Mouse (Mus musculus): ENCODE data around the gene Klk1b9. TPM values are rescaled to one million over a fixed set of nuclear protein-coding genes. Genes with fewer than 3 reads are reported as not detected.
"Not testable (repeated sequence)": the region's sequence is repeated elsewhere in the genome, so short reads cannot be mapped to it uniquely, and the experiment has no call there.

The Klk1b9 gene
- not detected in 2 replicates for total RNA-seq (2014; fragmentation: Nextera tagmentation)
- not detected in 2 replicates for total RNA-seq (2017)

- not testable (repeated sequence) for ATAC-seq (replicated peaks; ENCODE audit: low FRiP score, low TSS enrichment, poor library complexity, severe bottlenecking)
Observed at GRCm38 (mm10) chr7:43975761-43976160, at the start of gene Klk1b9. TSS of gene Klk1b9 (plus strand) at chr7:43976061.

DNA sequence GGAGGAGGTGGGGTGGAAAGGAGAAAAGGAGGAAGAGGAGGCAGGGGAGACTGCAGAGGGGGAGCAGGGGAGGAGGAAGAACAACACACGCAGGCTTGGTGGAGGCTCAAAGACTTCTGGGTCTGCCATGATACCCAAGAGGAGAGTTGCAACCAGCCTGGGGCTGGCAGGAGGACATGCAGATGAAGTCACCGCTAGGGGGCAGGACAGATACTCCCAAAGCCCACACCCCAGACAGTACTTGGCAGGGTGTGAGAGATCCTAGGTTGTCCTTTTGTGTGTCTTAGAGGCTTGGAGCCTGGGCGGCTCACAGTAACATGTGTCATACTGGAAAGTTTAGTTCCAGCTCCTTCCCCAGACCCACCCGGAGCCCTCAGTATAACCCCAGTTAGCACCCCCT lies 47.3 kb upstream of the Klk1b9 start:
- ATAC-seq (replicated peaks; ENCODE audit: low FRiP score, low TSS enrichment, poor library complexity, severe bottlenecking) = no peak

DNA sequence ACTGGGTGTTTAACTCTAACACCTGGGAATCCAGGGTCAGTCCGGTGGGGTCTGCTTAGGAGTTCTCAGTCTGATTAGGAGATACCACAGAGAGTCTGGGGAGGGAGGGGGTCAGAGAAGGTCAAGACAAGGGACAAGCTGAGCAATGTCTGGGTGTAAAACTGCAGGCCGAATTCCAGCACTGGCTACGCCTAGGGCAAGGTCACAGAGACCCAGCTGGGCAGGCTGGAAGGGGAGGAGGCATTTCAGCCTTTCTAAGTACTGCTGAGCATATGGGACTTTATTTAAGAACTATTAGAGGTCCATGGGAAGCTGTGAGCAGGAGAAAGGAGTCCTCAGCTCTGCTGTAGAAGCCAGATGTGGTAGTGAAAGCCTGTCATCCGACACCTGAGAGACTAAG lies 43.5 kb upstream of the Klk1b9 start:
- no peak for ATAC-seq (replicated peaks; ENCODE audit: low FRiP score, low TSS enrichment, poor library complexity, severe bottlenecking)

DNA sequence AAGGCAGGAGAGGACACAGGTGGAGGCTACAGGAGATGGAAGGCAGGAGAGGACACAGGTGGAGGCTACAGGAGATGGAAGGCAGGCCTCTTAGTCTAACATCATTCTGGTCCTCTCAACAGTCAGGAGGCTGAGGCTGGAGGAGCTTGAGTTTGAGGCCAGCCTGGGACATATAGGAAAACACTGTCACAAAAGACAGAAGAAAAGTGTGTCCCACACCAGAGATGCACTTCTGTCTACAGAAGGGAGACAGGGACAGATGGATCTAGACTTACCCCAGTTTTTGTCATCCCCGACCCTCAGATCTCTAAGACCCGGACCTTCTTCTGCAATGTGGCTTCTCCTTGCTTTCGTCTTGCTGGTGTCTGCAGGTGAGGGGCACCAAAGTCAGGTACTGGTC lies 42.4 kb upstream of the Klk1b9 start, which contains the start of gene Klk15:
TSS of gene Klk15 (plus strand) at position 301 of the 400 bp plus-strand sequence.
- no peak for ATAC-seq (replicated peaks; ENCODE audit: low FRiP score, low TSS enrichment, poor library complexity, severe bottlenecking)

DNA sequence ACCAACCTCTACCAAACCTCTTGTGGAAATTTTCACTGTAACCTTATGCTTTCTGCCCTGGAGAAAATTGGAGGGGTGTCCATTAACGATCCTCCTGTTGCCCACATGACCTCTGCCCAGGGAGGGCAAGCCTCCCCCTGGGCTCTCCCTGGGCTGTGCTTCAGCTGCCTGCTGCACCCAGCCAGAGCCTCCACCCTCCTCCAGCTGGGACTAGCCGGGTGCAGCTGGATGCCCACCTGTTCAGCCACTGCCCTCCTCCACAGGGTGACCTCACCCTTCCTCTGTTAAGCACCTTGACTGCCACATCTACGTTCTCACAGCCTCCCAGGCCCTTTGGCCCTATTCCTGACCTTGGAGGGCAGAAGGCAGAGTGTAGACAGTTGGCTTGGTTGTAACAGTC lies 41.1 kb upstream of the Klk1b9 start:
- no peak for ATAC-seq (replicated peaks; ENCODE audit: low FRiP score, low TSS enrichment, poor library complexity, severe bottlenecking)

DNA sequence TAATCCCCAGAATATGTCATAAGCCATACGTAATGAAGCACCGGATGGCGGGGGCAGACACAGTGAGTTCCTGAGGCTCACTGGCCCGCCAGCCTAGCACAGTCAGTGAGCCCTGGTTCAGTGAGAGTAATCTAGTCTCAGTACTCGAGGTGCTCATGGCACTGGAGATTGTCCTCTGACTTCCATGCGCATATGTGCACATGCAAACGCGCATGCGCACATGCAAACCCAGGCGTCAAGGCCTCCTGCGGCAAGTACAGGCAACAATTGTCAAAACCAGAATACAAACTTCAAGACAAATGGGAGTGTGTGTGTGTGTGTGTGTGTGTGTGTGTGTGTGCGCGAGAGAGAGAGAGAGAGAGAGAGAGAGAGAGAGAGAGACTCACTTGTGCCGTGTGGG lies 39.3 kb upstream of the Klk1b9 start:
- ATAC-seq (replicated peaks; ENCODE audit: low FRiP score, low TSS enrichment, poor library complexity, severe bottlenecking) = no peak

- ATAC-seq (replicated peaks; ENCODE audit: low FRiP score, low TSS enrichment, poor library complexity, severe bottlenecking) = not testable (repeated sequence)
Observed at GRCm38 (mm10) chr7:43942293-43942692, 33.6 kb upstream of the Klk1b9 start.

DNA sequence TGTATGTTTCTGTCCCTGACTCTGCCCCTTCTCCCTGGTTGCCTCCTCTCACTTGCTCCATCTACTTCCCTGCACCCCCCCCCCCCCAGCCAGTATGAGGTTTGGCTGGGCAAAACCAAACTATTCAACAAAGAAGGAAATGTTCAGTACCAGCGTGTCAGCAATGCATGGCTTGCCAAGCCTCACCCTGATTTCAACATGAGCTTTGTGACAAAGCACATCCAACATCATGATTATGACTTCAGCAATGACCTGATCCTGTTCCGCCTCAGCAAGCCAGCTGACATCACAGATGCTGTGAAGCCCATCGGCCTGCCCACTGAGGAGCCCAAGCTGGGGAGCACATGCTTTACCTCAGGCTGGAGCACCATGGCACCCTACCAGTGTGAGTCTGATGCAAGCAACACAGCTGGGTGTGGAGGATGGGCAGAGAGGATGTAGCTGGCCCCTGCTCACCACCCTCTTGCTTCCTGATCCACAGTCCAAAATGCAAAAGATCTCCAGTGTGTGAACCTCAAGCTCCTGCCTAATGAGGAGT lies 31.1 kb upstream of the Klk1b9 start:
- ATAC-seq (replicated peaks; ENCODE audit: low FRiP score, low TSS enrichment, poor library complexity, severe bottlenecking) = no peak

GRCm38 (mm10) chr7:43950364-43950763 lies 25.5 kb upstream of the Klk1b9 start, which contains the start of gene Klk1b8:
TSS of gene Klk1b8 (plus strand) at chr7:43950664.
- no peak for ATAC-seq (replicated peaks; ENCODE audit: low FRiP score, low TSS enrichment, poor library complexity, severe bottlenecking)

DNA sequence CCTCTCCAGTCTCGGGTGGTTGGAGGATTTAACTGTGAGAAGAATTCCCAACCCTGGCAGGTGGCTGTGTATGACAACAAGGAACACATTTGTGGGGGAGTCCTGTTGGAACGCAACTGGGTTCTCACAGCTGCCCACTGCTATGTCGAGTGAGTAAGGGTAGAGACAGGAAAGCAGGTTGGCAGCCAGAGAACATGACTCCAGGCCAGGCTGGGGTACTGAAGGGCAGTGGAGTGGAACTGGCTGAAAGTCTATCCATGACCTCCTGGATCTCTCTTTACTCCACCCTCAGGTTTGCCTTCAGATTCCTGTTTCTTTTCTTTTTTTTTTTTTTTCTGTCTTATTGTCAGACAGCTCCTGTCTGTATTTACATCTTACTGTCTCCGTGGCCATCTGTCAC lies 23.2 kb upstream of the Klk1b9 start:
- ATAC-seq (replicated peaks; ENCODE audit: low FRiP score, low TSS enrichment, poor library complexity, severe bottlenecking) = no peak

DNA sequence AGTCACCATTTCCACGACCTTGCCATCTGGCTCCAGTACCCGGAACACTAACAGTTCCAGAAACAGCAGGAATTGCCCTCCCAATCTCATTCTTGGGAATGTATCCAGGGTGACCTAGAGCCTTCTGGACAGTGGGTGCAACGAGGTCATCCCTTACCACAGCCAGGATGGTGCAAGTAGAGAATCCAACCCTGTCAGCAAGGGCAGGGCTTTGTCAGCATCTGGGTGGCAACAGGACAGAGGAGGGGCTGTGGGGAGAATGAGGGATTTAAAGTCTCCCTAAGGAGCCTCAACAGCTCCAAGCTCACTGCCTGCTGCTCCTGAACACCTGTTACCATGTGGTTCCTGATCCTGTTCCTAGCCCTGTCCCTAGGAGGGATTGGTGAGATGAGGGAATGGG lies 9.4 kb upstream of the Klk1b9 start, which contains the start of gene Klk1b1:
TSS of gene Klk1b1 (plus strand) at position 301 of the 400 bp plus-strand sequence.
- ATAC-seq (replicated peaks; ENCODE audit: low FRiP score, low TSS enrichment, poor library complexity, severe bottlenecking) = no peak

DNA sequence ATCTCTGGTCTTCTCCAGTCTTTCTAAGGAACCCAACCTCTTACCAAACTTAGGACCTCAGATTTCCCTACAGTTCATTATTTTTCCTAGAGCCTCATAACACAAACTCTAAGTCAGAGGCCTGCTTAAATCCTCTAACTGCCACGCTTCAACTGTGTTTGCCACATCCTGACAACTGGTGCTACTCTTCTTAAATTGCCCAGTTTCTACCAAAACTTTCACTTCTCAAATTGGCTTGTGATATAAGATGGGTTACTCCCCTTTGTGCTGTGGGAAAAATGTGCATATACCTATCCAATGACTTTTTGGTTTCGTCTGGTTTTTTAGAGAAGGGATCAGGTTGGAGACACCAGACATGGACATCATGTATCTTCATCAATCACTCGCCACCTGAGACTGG lies 8.8 kb upstream of the Klk1b9 start:
- no peak for ATAC-seq (replicated peaks; ENCODE audit: low FRiP score, low TSS enrichment, poor library complexity, severe bottlenecking)

DNA sequence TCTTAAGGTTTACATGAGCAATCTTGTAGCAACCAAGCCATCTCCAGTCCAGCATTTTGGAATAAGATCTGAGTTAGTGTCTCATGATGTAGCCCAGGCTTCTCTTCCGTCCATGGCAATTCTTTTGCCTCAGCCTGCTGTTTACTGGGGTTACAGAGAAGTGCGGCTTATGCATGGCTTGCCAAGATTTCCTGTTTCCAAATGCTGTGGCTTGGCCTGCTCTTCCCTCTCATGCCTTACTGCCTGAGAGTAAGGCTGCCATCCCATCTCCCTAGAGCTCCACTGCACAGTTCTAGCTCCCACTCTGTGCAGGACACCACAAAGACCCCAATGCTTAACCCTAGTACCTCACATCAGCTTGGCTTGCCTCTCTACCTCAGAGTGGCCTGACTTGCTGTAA lies 8.2 kb upstream of the Klk1b9 start:
- no peak for ATAC-seq (replicated peaks; ENCODE audit: low FRiP score, low TSS enrichment, poor library complexity, severe bottlenecking)

DNA sequence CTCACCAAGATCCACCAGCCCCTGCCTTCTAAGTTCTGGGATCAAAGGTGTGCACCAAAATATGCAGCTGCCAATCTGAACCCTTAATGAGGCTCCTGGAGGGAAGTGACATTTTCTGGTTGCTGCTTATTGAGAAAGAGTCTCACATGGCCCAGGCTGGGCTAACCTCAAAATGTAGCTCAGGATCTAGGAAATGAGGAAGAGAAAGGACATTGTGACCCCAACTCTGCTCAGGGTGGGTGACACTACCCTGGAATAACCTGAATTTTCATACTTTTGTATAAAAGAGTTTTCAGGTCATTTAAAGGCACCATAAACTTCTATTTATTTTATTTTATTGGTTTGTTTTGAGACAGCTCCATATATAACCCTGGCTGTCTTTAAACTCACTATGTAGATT lies 9.8 kb downstream of the Klk1b9 start:
- no peak for ATAC-seq (replicated peaks; ENCODE audit: low FRiP score, low TSS enrichment, poor library complexity, severe bottlenecking)

- not testable (repeated sequence) for ATAC-seq (replicated peaks; ENCODE audit: low FRiP score, low TSS enrichment, poor library complexity, severe bottlenecking)
Observed at GRCm38 (mm10) chr7:43994821-43995220, 19.0 kb downstream of the Klk1b9 start.

GRCm38 (mm10) chr7:43995577-43995976 lies 19.7 kb downstream of the Klk1b9 start, which contains the start of gene Klk1b11:
TSS of gene Klk1b11 (plus strand) at chr7:43995877.
- not testable (repeated sequence) for ATAC-seq (replicated peaks; ENCODE audit: low FRiP score, low TSS enrichment, poor library complexity, severe bottlenecking)

GRCm38 (mm10) chr7:44004847-44005246 lies 29.0 kb downstream of the Klk1b9 start:
- ATAC-seq (replicated peaks; ENCODE audit: low FRiP score, low TSS enrichment, poor library complexity, severe bottlenecking) = no peak

DNA sequence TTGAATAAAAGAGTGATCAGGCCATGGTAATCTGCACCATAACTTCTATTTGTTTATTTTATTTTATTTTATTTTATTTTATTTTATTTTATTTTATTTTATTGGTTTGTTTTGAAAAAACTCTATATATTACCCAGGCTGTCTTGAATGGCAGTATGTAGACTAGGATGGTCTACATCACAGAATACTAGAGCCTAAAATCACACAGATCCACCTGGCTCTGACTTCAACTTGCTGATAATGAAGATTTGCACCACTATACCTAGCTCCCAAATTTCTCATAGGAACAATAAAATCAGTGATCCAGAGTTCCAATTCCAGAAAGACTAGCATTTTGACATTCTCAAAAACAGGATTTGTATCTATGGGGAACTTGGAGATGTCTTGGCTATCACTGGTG lies 36.0 kb downstream of the Klk1b9 start, which contains the start of gene Klk1b26:
TSS of gene Klk1b26 (plus strand) at position 301 of the 400 bp plus-strand sequence.
- ATAC-seq (replicated peaks; ENCODE audit: low FRiP score, low TSS enrichment, poor library complexity, severe bottlenecking) = not testable (repeated sequence)

GRCm38 (mm10) chr7:44014666-44015065 lies 38.8 kb downstream of the Klk1b9 start:
- ATAC-seq (replicated peaks; ENCODE audit: low FRiP score, low TSS enrichment, poor library complexity, severe bottlenecking) = not testable (repeated sequence)

- ATAC-seq (replicated peaks; ENCODE audit: low FRiP score, low TSS enrichment, poor library complexity, severe bottlenecking) = no peak
Observed at GRCm38 (mm10) chr7:44015071-44015470, 39.2 kb downstream of the Klk1b9 start.
